Mouse (Mus musculus) gastrocnemius, postnatal 25 days (tissue): ENCODE data around the gene Prdm16. TPM values are rescaled to one million over a fixed set of nuclear protein-coding genes. Genes with fewer than 3 reads are reported as not detected.

ENCODE experiments used
- DNase-seq: peaks from one replicate; pipeline ENCODE4 v3.0.0; 2022
- total RNA-seq, 2 experiments: library from RNA; stranded (reverse); gene quantifications; 1 replicate in 1 of 2; 2 replicates in 1 of 2; pipeline ENCODE4 v1.2.3; 2021

The Prdm16 gene
- total RNA-seq, 2 experiments from 2014 or later: 1.7 to 3.0 TPM

GRCm38 (mm10) chr4:154386810-154387209 is 249.9 kb downstream of the Prdm16 start:
- DNase-seq: no peak

DNA sequence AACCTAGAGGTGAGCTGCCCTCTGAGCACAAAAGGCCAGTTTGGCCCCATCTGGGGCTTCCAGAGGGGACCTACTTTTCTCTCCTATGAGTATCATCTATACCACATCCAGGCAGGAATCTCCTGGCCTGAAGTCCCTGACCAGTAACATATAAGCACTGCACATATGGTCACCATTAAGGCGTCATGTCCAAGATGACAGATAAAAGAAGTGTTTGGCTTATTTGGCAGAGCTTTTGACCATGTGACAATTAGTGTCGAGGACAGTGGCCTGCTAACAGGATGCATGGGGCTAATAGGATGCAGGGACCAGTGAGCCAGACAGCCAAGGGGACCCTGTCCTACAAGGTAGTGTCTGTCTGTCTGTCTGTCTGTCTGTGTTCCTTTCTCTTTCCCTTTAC is 250.8 kb downstream of the Prdm16 start:
- no peak for DNase-seq

DNA sequence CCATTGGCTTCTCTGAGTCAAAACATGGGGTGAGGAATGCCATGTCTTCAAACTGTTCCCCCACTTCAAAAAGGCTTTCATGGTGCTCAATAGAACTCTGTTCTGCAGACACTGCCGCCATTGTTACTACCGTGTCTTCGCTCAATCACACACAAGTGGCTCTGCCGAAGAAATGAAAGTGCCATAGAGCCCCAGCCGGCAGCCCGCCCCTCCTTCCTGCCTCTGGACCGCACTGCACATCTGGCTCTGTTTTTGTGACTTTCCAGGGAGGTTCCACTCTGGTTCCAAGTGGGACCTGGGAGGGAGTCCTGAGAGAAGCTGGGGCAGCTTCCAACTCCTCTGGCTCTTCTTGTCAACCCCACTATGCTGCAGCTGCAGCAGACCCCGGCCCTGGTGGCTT is 251.5 kb downstream of the Prdm16 start:
- DNase-seq: no peak

DNA sequence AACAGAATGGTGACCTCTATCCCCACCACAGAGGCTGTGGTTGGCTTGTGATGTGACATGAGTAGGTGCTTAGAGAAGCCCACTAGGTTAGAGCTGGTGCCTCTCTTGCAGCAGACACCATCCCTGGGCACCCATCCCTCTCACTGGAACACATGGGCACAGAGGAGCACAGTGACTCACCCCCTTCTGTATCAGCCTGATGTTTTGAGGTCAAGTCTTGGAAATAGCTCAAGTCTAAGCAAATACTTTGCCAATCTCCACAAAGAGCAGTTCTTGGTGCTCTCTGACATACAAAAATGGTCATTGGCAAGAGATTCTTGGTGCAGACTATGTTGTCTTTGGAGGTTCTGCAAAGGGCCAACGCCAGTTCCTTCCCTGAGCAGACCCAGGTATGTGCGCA is 257.8 kb downstream of the Prdm16 start:
- DNase-seq: no peak

DNA sequence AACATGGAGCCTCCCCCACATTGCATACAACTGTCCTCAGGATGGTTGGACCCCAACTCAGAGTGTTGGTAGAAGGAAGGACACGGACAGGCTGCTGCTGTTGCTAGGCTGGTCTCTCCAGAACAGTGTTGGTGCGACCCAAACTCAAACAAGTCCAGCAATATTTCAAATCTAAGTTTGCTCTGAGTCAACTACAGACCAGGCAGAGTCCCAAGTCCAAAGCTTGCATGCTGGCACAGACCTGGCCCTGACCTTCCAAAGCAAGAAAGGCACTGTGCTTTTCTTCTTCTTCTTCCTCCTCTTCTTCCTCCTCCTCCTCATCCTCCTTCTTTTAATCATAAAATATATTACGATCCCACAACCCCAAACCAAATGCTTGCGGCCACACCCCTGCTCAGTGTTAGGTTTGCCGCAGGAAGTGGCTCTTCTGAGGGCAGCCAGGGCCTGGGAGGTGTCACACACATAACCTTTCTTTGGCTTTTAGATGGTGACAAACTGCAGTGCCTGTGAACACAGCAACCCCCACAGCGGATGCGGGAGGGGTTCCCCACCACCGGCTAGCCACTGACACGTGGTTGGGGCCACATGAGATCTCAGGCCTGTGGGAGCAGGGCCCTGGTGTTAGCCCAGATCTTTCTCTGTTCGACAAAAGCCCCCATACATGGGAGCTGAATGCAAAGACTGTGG is 260.6 kb downstream of the Prdm16 start:
- DNase-seq: no peak

DNA sequence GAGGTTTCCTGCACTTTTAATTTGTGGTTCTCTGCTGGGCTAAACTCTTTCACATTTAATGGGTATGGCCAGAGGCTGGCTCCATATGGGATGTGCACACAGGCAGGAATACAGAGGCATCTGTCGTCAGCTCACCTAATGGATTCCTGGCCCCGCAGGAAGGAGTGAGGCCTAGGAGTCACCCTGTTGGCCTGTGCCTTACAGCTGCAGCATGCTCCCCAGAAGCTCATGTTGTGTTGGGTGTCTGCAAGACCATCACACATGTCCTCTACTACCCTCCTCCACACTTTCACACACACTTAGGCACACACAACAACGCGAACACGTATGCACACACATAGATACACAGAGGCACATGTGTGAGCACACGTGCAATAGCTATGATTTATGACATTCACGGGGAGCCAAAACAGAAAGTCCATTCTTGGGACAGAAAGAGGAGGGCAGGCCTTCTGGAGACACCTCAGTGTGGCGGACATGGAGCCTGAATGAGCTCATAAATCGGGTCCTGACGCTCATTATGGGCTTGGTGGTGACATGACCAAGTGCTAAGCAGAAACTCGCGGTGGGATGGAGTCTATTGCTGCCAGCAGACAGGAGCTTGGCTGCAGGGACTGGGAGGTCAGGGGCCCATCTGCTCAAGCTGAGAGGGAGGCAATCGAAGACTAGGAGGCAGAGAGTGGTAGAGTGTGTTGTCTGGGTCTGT is 265.0 kb downstream of the Prdm16 start:
- no peak for DNase-seq

GRCm38 (mm10) chr4:154370841-154371240 is 265.8 kb downstream of the Prdm16 start:
- DNase-seq: no peak

GRCm38 (mm10) chr4:154369089-154369488 is 267.6 kb downstream of the Prdm16 start:
- DNase-seq: no peak

- no peak for DNase-seq
These were observed 269.8 kb downstream of the Prdm16 start for GRCm38 (mm10) chr4:154366836-154367235.

DNA sequence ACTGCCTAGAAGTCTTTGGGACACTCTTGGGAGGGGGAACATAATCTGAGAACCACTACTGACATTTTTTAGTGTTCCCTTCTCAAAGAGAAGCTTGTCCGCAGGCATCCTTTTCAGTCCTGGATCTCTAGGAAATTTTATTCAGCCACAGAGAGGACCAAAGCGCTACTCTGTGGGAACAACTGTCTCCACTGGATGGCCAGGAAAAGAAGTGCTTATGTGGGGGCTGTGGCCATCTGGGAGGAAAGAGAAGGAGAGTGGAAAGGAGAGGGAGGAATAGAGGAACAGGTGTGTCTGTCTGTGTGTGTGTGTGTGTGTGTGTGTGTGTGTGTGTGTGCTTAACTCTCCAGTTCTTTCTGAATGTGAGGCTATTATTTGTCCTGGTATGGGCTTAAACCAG is 271.9 kb downstream of the Prdm16 start:
- no peak for DNase-seq

DNA sequence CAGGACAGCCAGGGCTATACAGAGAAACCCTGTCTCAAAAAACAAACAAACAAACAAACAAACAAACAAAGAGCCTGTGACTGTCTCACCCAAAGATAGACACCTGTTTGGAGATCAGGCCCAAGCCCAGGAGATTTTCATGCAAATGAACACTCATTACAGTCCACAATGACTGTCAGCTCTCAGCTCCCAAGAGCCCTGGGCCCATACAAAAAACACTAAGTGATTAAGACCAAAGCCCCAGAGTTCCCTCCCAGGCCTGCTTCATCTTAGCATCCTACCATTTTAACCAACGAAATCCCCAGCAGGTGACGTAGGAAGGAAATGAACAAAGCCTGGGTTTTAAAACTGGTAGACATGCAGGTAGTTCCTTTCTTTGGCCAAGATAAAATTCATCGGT is 275.8 kb downstream of the Prdm16 start:
- DNase-seq: no peak

DNA sequence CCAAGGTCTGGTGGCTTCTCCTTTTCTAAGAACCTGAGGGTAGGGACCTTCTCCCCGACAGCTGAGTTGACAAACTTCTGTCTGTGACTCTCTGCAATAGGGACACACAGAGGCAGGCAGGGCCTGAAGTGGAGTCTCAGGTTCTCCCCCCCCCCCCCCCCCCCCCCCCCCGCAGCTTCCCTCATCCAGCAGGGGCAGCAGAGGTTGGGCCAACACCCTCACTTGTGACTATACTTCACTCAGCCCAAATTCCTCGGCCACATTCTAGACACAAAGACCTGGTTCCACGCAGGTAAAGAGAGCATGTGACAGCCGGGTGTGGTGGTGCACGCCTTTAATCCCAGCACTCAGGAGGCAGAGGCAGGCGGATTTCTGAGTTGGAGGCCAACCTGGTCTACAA is 276.2 kb downstream of the Prdm16 start:
- no peak for DNase-seq

DNA sequence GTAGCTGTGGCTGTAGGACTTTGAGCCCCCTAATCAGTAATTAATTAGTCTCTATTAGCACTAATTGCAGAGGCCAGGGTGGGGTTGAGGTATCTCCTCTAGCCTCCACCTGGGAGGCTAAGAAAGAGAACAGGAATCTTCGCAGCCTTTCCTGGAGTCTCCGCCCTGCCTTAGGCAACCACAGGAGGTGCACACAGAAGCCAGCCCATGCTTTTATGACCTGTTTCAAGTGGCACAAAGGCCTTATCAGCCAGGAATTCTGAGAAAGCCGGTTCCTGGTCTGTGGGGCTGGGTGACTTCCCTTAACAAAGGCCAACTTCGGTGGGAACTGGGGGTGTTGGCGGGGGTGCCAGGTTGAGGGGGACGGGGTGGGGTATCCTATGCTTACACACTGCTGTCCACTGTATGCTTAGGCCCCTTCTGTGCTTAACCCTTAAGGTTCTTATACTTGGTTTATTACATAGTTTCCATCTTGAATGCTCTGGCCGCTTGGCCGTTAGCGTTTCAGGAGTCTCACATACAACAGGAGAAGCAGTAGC is 276.8 kb downstream of the Prdm16 start:
- DNase-seq: no peak

DNA sequence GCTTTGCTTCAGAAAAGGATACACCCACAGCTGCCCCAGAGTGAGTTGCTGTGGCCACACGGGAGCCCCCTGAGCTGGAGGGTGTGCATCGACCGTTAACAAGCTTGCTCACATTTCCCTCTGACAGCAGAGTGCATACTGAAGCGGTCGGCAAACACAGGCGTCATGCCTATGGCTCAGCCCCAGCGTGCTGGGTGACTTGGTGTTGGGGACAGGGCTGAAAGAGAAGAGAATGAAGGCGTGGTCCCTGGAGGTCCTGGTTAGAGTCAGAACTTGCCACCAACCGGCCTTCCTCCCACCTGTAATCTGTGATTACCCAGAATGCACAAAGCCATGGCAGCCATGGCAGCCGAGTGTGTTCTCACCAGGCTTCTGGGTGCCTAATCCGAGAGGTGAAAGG is 277.9 kb downstream of the Prdm16 start:
- DNase-seq: no peak

GRCm38 (mm10) chr4:154358370-154358769 is 278.3 kb downstream of the Prdm16 start:
- DNase-seq: no peak

GRCm38 (mm10) chr4:154355408-154355807 is 281.3 kb downstream of the Prdm16 start:
- DNase-seq: no peak

- no peak for DNase-seq
These were observed 284.4 kb downstream of the Prdm16 start for GRCm38 (mm10) chr4:154352246-154352645.

GRCm38 (mm10) chr4:154348197-154348786 is 288.4 kb downstream of the Prdm16 start:
- no peak for DNase-seq

GRCm38 (mm10) chr4:154346731-154347522 is 289.7 kb downstream of the Prdm16 start:
- no peak for DNase-seq

- DNase-seq: peak; percentile 57
These were observed 300.0 kb downstream of the Prdm16 start for GRCm38 (mm10) chr4:154336650-154337049.

DNA sequence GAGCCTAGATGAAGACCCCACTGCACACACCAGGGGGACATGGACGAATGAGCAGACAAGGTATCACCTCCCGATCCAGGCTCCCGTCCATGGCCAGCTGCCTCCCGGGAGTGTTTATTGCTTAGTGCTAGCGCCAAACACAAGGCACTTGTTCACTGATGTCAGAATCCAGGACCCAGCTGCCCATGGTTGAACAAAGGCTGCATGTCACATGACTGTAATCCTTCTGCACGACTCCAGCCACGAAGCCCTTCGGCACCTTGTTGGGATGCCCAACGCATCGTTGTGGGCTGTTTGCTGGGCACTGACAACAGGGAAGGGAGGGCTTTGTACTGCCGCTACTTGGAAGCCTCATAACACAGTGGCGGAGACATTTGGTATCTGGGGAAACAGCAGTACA is 300.9 kb downstream of the Prdm16 start, which contains the start of gene B230104I21Rik:
Gene B230104I21Rik, plus strand, starts transcription at position 367 of the 400 bp plus-strand sequence.
- no peak for DNase-seq

DNA sequence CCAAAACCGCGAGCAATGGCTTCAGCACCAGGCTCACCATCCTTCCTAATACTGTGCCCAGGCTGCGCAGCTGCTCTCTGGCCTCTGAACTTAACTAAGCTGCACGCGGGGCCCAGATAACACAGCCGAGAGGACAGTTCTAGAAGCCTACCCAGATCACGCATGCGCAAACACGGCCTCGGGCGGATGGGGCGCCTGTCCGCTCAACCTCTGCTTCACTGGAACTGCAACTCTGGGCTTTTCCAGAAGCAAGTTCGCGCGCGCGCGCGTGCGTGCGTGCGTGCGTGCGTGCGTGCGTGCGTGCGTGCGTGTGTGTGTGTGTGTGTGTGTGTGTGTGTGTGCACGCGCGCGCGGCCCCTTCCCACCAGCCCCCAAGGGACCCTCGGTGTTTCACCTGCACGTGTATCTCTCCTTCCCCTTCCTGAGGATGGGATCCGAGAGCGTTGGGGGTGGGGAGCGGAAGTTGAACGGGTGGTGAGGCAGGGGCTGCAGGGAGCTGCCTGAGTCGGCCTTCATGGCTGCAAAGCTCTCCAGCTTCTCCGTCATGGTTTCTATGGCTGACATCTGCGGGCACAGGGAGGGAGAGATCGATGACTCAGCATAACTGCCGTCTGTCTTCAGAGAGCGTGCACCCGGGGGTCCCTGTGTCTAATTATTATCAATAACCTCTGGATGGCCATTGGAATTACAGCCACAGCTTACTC is 301.8 kb downstream of the Prdm16 start:
- peak; percentile 36 for DNase-seq
